Mouse (Mus musculus) lung, embryonic 15.5 days (tissue): ENCODE results near the gene Ddb1. TPM values are rescaled to one million over a fixed set of nuclear protein-coding genes. Genes with fewer than 3 reads are reported as not detected.

Experiments
- ATAC-seq: fragments of 200-750 bp; cut with Nextera tagmentation; 2 replicates; pipeline ENCODE4 v1.8.0; 2017; ENCODE audit warnings: moderate number of reproducible peaks, borderline replicate concordance; ENCODE audit not compliant: low FRiP score, low TSS enrichment; ENCODE audit errors: extremely low read depth
- H3K27ac ChIP-seq: fragments of 300-500 bp; sonication (generic); 2 replicates; pipeline ENCODE4 v1.5.1; 2015; ENCODE audit warnings: moderate library complexity, mild to moderate bottlenecking, inconsistent platforms
- H3K27me3 ChIP-seq: fragments of 300-500 bp; sonication (generic); 2 replicates; pipeline ENCODE4 v1.6.1; 2015; ENCODE audit warnings: inconsistent platforms
- H3K36me3 ChIP-seq: fragments of 300-500 bp; sonication (generic); 2 replicates; pipeline ENCODE4 v1.6.1; 2015; ENCODE audit warnings: inconsistent platforms
- H3K4me1 ChIP-seq: fragments of 300-500 bp; sonication (generic); 2 replicates; pipeline ENCODE4 v1.6.1; 2015; ENCODE audit warnings: inconsistent platforms
- H3K4me2 ChIP-seq: fragments of 300-500 bp; sonication (generic); 2 replicates; pipeline ENCODE4 v1.6.1; 2015; ENCODE audit warnings: inconsistent platforms, mild to moderate bottlenecking, moderate library complexity
- H3K4me3 ChIP-seq: fragments of 300-500 bp; sonication (generic); 2 replicates; pipeline ENCODE4 v1.5.1; 2015; ENCODE audit warnings: mild to moderate bottlenecking, inconsistent platforms
- H3K9ac ChIP-seq: fragments of 300-500 bp; sonication (generic); 2 replicates; pipeline ENCODE4 v1.6.1; 2015; ENCODE audit warnings: inconsistent platforms
- H3K9me3 ChIP-seq: fragments of 300-500 bp; sonication (generic); 2 replicates; pipeline ENCODE4 v1.6.1; 2016; ENCODE audit warnings: inconsistent platforms
- WGBS: fragments of 180-500 bp; shearing (Covaris S2); methylation state at CpG from one replicate; pipeline ENCODE4 v1.1.7; 2015; 5-methylcytosine and 5-hydroxymethylcytosine counted together
- polyA plus RNA-seq: library from polyadenylated mRNA; unstranded; fragments of >200 nt; fragmentation: Nextera tagmentation; extraction: Ambion mirVana; gene quantifications from 2 replicates; pipeline ENCODE4 v1.2.1, GENCODE M21; 2015

The Ddb1 gene
- polyA plus RNA-seq, 1 experiment from 2014 or later, result 379 TPM

- ATAC-seq, result no peak
- Histone ChIP-seq H3K27me3 (no peaks in the 10 kb centered on the region; the same call in 1 of the 2 replicates), H3K9me3 (no peaks in the 10 kb centered on the region), H3K9ac (no peak overlapping the region), H3K4me2 (no peak overlapping the region), H3K36me3 (no peaks in the 10 kb centered on the region), H3K4me1 (peaks cover 3% of the 10 kb centered on the region), H3K4me3 (no peak overlapping the region), H3K27ac (no peak overlapping the region)
- WGBS, result 3% methylated on average over 5 of the region's 5 CpGs
Measured at GRCm38 (mm10) chr19:10640080-10640479, 35.0 kb downstream of the Ddb1 start.

DNA sequence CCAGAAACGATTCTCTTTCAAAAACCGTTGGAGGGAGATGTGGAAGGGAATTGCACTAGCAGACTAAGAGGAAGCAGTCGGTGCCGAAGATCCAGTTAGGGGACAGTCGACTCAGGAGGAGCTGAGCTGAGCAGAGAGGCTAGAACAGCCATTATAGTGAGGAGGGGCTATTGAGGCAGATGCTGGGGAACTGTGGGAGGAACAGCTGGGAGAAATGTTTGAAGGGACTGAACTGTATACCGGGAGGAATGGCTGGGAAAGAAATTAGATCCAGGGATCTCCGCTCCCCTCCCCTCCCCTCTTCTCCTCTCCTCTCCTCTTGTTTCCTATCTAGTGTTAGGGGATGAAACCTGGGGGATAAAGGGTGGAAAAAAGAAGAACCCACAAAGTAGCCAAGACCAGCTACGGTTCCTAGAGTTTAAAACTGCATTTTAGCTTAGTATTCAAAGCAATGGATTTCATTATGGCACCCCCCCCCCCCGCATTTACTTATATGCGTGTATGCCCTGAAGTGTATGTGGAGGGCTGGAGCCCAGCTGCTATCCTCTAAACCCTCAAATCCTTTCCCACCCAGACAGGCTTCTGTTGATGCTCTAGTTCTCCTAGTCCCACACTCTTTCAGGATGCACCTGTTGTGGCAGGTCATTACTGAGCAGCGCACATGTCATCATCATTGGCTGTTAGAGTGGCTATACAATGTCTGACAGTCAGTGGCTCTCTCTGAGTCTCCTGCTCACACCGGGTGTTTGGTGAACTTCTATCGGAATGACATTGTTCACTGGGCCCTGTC is 35.7 kb downstream of the Ddb1 start:
- WGBS, result 44% methylated on average over 13 of the region's 13 CpGs
- Histone ChIP-seq H3K27me3 (no peaks in the 10 kb centered on the region), H3K9me3 (no peaks in the 10 kb centered on the region), H3K27ac (no peak overlapping the region), H3K36me3 (no peaks in the 10 kb centered on the region), H3K9ac (no peak overlapping the region), H3K4me1 (no peaks in the 10 kb centered on the region), H3K4me3 (no peak overlapping the region), H3K4me2 (no peak overlapping the region)
- ATAC-seq, result no peak

GRCm38 (mm10) chr19:10645616-10646015 is 40.5 kb downstream of the Ddb1 start:
- no peak overlapping the region for H3K4me2 ChIP-seq
- H3K4me3 ChIP-seq, result no peak overlapping the region
- no peaks in the 10 kb centered on the region for H3K9me3 ChIP-seq
- H3K9ac ChIP-seq, result no peak overlapping the region
- H3K36me3 ChIP-seq, result no peaks in the 10 kb centered on the region
- 79% methylated on average over 2 of the region's 2 CpGs for WGBS
- no peaks in the 10 kb centered on the region for H3K4me1 ChIP-seq
- no peaks in the 10 kb centered on the region for H3K27me3 ChIP-seq
- ATAC-seq, result no peak
- no peak overlapping the region for H3K27ac ChIP-seq

GRCm38 (mm10) chr19:10648156-10648555 is 43.0 kb downstream of the Ddb1 start:
- 60% methylated on average over 8 of the region's 8 CpGs for WGBS
- Histone ChIP-seq H3K27me3 (no peaks in the 10 kb centered on the region), H3K4me2 (no peak overlapping the region), H3K27ac (no peak overlapping the region), H3K9ac (no peak overlapping the region), H3K36me3 (no peaks in the 10 kb centered on the region), H3K4me1 (no peaks in the 10 kb centered on the region), H3K9me3 (no peaks in the 10 kb centered on the region), H3K4me3 (no peak overlapping the region)
- ATAC-seq, result no peak

DNA sequence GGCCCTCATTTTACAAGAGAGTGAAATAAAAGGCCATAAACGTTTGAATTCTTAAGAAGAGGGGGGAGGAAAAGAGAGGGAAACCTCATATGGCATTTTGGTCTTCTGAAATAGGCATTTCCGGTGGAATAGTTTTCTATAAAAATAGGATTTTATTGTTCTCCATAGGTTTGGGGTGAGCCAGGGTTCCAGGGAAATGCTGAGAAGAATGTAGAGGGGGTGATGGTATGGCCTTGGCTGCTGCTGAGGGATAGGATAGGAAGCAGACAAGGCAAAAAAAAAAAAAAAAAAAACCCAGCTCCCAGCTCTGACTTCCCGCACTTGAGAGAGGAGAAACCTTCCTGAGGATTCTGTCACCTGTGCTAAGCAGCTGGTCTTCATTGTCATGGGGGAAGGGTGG is 50.9 kb downstream of the Ddb1 start:
- no peak for ATAC-seq
- Histone ChIP-seq H3K9me3 (no peaks in the 10 kb centered on the region), H3K4me1 (no peaks in the 10 kb centered on the region), H3K36me3 (no peaks in the 10 kb centered on the region), H3K27ac (no peak overlapping the region), H3K9ac (no peak overlapping the region), H3K4me3 (no peak overlapping the region), H3K27me3 (no peaks in the 10 kb centered on the region), H3K4me2 (no peak overlapping the region)
- 51% methylated on average over 3 of the region's 3 CpGs for WGBS

- Histone ChIP-seq H3K9ac (no peak overlapping the region), H3K36me3 (no peaks in the 10 kb centered on the region), H3K27ac (no peak overlapping the region), H3K9me3 (no peaks in the 10 kb centered on the region), H3K4me1 (no peaks in the 10 kb centered on the region), H3K4me2 (no peak overlapping the region), H3K27me3 (no peaks in the 10 kb centered on the region), H3K4me3 (no peak overlapping the region)
- no peak for ATAC-seq
- WGBS, result 36% methylated on average over 5 of the region's 5 CpGs
Measured at GRCm38 (mm10) chr19:10657742-10658141, 52.6 kb downstream of the Ddb1 start.

GRCm38 (mm10) chr19:10658406-10658805 is 53.3 kb downstream of the Ddb1 start:
- H3K27ac ChIP-seq, result no peak overlapping the region

DNA sequence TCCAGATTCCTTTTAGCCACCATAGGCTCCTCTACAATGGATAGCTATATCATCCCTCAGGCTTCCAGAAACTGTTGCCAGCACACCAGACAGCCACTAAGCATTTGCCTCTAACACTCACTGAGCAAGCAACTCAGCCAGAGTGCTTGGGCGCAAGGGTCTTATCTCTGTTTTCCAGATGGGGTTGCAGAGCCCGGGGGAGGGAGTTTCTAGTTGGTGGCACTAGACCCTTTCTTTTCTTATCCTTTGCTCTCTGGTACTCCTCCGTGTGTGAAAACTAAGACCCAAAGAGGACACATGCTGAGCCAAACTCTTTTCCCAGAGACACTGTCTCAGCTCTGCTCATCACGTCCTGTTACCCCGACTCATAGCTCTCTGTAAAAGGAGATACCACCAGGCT is 56.2 kb downstream of the Ddb1 start:
- Histone ChIP-seq H3K9ac (no peak overlapping the region), H3K27ac (no peak overlapping the region), H3K4me1 (no peaks in the 10 kb centered on the region), H3K27me3 (no peaks in the 10 kb centered on the region), H3K4me3 (no peak overlapping the region), H3K36me3 (no peaks in the 10 kb centered on the region), H3K9me3 (no peaks in the 10 kb centered on the region), H3K4me2 (no peak overlapping the region)
- WGBS, result 57% methylated on average over 5 of the region's 5 CpGs
- ATAC-seq, result no peak

More at GRCm38 (mm10) chr19:10658406-10658805, 53.3 kb downstream of the Ddb1 start:
- Histone ChIP-seq H3K4me3 (no peak overlapping the region), H3K36me3 (no peaks in the 10 kb centered on the region), H3K27me3 (no peaks in the 10 kb centered on the region), H3K4me2 (no peak overlapping the region), H3K9me3 (no peaks in the 10 kb centered on the region), H3K9ac (no peak overlapping the region), H3K4me1 (no peaks in the 10 kb centered on the region)
- 37% methylated on average over 2 of the region's 2 CpGs for WGBS
- no peak for ATAC-seq

- H3K4me1 ChIP-seq, result no peaks in the 10 kb centered on the region
- H3K9me3 ChIP-seq, result no peaks in the 10 kb centered on the region
- 80% methylated on average over 2 of the region's 2 CpGs for WGBS
- ATAC-seq, result no peak
- no peak overlapping the region for H3K9ac ChIP-seq
- no peak overlapping the region for H3K4me2 ChIP-seq
- no peak overlapping the region for H3K4me3 ChIP-seq
- no peaks in the 10 kb centered on the region for H3K27me3 ChIP-seq
- no peak overlapping the region for H3K27ac ChIP-seq
- H3K36me3 ChIP-seq, result no peaks in the 10 kb centered on the region
Measured at GRCm38 (mm10) chr19:10661919-10662318, 56.8 kb downstream of the Ddb1 start.

DNA sequence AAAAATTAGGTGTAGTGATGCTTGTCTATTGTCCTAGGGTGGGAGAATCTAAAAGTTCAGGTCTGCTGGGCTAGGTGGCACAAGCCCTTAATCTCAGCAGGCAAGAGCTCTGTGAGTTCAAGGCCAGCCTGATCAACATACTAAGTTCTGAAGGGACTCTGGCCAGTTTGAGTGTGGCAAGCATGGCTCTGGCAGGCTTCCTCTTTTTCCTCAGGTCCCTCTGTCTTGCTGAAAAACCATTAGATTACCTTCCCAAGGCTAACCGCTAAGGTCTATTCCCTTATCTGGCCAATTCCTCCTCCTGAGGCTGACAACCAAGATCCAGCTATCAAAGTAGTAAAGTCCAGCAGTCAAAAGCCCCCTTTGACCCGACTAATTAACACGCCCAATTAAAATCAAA is 57.5 kb downstream of the Ddb1 start:
- no peak overlapping the region for H3K4me2 ChIP-seq
- no peaks in the 10 kb centered on the region for H3K36me3 ChIP-seq
- H3K9ac ChIP-seq, result no peak overlapping the region
- no peak overlapping the region for H3K27ac ChIP-seq
- H3K9me3 ChIP-seq, result no peaks in the 10 kb centered on the region
- WGBS, result 75% methylated on average over 3 of the region's 3 CpGs
- no peak overlapping the region for H3K4me3 ChIP-seq
- ATAC-seq, result no peak
- H3K27me3 ChIP-seq, result no peaks in the 10 kb centered on the region
- no peaks in the 10 kb centered on the region for H3K4me1 ChIP-seq

- H3K27ac ChIP-seq, result no peak overlapping the region
- no peaks in the 10 kb centered on the region for H3K4me1 ChIP-seq
- H3K36me3 ChIP-seq, result no peaks in the 10 kb centered on the region
- H3K27me3 ChIP-seq, result no peaks in the 10 kb centered on the region
- no peak overlapping the region for H3K9ac ChIP-seq
- 53% methylated on average over 3 of the region's 3 CpGs for WGBS
- H3K4me2 ChIP-seq, result no peak overlapping the region
- no peaks in the 10 kb centered on the region for H3K9me3 ChIP-seq
- ATAC-seq, result no peak
- H3K4me3 ChIP-seq, result no peak overlapping the region
Measured at GRCm38 (mm10) chr19:10665093-10665492, 60.0 kb downstream of the Ddb1 start.

DNA sequence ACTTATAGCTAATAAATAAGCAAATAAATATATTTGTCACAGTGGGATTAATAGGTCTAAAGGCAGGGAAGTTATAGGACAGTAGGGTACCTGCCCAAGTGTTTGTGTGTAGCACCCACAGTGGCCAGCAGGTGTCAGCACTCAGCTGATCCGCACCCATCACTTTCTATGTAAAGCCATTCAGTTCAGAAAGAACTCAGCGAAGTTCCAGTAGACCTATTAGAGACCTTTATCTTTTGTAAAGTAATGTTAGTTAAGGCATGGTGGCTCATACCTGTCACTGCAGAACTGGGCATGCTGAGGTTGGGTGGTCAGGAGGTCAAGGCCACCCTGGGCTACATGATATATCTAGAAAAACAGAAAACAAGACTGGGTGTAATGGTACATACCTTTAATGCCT is 60.4 kb downstream of the Ddb1 start:
- H3K4me3 ChIP-seq, result no peak overlapping the region
- H3K4me1 ChIP-seq, result no peaks in the 10 kb centered on the region
- no peak overlapping the region for H3K9ac ChIP-seq
- H3K4me2 ChIP-seq, result no peak overlapping the region
- H3K27me3 ChIP-seq, result no peaks in the 10 kb centered on the region
- H3K27ac ChIP-seq, result no peak overlapping the region
- ATAC-seq, result no peak
- no peaks in the 10 kb centered on the region for H3K9me3 ChIP-seq
- WGBS, result 12% methylated on average over 2 of the region's 2 CpGs
- no peaks in the 10 kb centered on the region for H3K36me3 ChIP-seq

- no peaks in the 10 kb centered on the region for H3K4me1 ChIP-seq
- no peak overlapping the region for H3K4me3 ChIP-seq
- no peak for ATAC-seq
- H3K4me2 ChIP-seq, result no peak overlapping the region
- H3K27me3 ChIP-seq, result no peaks in the 10 kb centered on the region
- WGBS, result 73% methylated on average over 4 of the region's 4 CpGs
- H3K27ac ChIP-seq, result no peak overlapping the region
- H3K9ac ChIP-seq, result no peak overlapping the region
- no peaks in the 10 kb centered on the region for H3K9me3 ChIP-seq
- no peaks in the 10 kb centered on the region for H3K36me3 ChIP-seq
Measured at GRCm38 (mm10) chr19:10671319-10671718, 66.2 kb downstream of the Ddb1 start.
